Mouse (Mus musculus): ENCODE data around the gene Olfr786. TPM values are rescaled to one million over a fixed set of nuclear protein-coding genes. Genes with fewer than 3 reads are reported as not detected.

The Olfr786 gene
- not detected in 2 replicates for polyA plus RNA-seq (2012; rRNA removed)

DNA sequence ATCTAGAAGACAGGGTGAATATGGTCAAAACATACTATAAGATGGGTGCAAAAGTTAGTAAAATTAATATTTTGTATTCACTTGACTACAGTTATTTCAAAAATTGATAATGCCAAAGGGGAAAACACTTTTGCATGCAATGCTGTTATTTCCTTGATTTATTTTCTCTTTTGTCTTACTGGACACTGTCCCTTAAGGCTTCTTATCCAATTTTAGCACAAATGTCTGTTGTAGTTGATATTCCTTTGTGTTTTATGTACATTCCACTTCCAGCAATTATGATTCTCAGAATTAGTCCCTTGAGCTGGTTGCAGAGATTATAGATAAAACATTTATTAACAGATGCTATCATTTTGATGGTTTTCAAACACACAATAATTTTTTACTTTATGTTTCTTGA lies at the start of gene Olfr786:
Gene Olfr786 (plus strand): TSS at position 301 of the 400 bp plus-strand sequence.
- Histone ChIP-seq H3K4me1 (ENCODE audit: control insufficient read depth, insufficient read depth, low read length) (no peaks in the 10 kb centered on the region), H3K27me3 (replicated peaks; ENCODE audit: control insufficient read depth, insufficient read depth, low read length) (no peaks in the 10 kb centered on the region), H3K36me3 (ENCODE audit: control insufficient read depth, insufficient read depth, low read length) (no peaks in the 10 kb centered on the region), H3K4me3 (ENCODE audit: insufficient read depth, low read depth, low read length) (no peak within 1 kb of the TSS), H3K27ac (ENCODE audit: insufficient read depth, low read depth, low read length) (no peak within 1 kb of the TSS)
- DNase-seq = no peak
- TF ChIP-seq CTCF (conservative IDR thresholded peaks at IDR 0.05; ENCODE audit: insufficient read depth, insufficient read length, low read depth, low read length) (no peak), POLR2A (IDR thresholded peaks at IDR 0.05; ENCODE audit: low read depth, low read length) (no peak)

- no peak within 1 kb of the TSS for H3K27ac ChIP-seq (ENCODE audit: insufficient read depth, low read depth, low read length)
- no peak for DNase-seq
- no peaks in the 10 kb centered on the region for H3K4me1 ChIP-seq (ENCODE audit: control insufficient read depth, insufficient read depth, low read length)
- TF ChIP-seq POLR2A (IDR thresholded peaks at IDR 0.05; ENCODE audit: low read depth, low read length) = no peak
- TF ChIP-seq CTCF (conservative IDR thresholded peaks at IDR 0.05; ENCODE audit: insufficient read depth, insufficient read length, low read depth, low read length) = no peak
- no peak within 1 kb of the TSS for H3K4me3 ChIP-seq (ENCODE audit: insufficient read depth, low read depth, low read length)
- H3K36me3 ChIP-seq (ENCODE audit: control insufficient read depth, insufficient read depth, low read length) = no peaks in the 10 kb centered on the region
- H3K27me3 ChIP-seq (replicated peaks; ENCODE audit: control insufficient read depth, insufficient read depth, low read length) = no peaks in the 10 kb centered on the region
Observed at GRCm38 (mm10) chr10:129383783-129384182, 43.3 kb upstream of the Olfr786 start, which contains the start of gene Olfr784. Gene Olfr784 (plus strand): TSS chr10:129384083.

DNA sequence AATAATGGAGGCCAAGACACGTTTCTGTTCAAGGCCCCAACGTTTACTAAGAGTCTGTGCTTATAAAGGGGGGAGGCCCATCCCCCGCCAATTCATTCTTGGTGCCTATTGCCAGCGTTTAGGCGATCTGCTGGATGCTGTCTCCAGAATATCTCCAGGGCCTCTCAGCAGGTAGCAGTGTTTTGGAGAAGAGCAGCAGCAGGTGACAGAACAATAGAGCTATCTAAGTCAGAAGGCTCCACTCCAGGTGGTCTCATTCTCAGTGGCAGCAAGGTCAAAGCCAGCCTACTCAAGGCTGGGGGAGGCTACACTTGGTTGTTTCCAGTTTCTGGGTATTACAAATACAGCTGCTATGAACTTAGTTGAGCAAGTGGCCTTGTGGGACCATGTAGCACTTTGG lies 26.2 kb upstream of the Olfr786 start:
- no peak for DNase-seq
- H3K36me3 ChIP-seq (ENCODE audit: control insufficient read depth, insufficient read depth, low read length) = no peaks in the 10 kb centered on the region
- H3K4me1 ChIP-seq (ENCODE audit: control insufficient read depth, insufficient read depth, low read length) = no peaks in the 10 kb centered on the region
- WGBS = 51% methylated on average over 5 of the region's 5 CpGs
- H3K27me3 ChIP-seq (replicated peaks; ENCODE audit: control insufficient read depth, insufficient read depth, low read length) = no peaks in the 10 kb centered on the region
- TF ChIP-seq POLR2A (IDR thresholded peaks at IDR 0.05; ENCODE audit: low read depth, low read length) = no peak
- no peak for TF ChIP-seq CTCF (conservative IDR thresholded peaks at IDR 0.05; ENCODE audit: insufficient read depth, insufficient read length, low read depth, low read length)
- H3K4me3 ChIP-seq (ENCODE audit: insufficient read depth, low read depth, low read length) = no peak overlapping the region
- no peak overlapping the region for H3K27ac ChIP-seq (ENCODE audit: insufficient read depth, low read depth, low read length)

GRCm38 (mm10) chr10:129405126-129405525 lies 22.0 kb upstream of the Olfr786 start, which contains the start of gene Olfr785:
Gene Olfr785 (plus strand): TSS chr10:129405426.
- Histone ChIP-seq H3K4me1 (ENCODE audit: control insufficient read depth, insufficient read depth, low read length) (no peaks in the 10 kb centered on the region), H3K36me3 (ENCODE audit: control insufficient read depth, insufficient read depth, low read length) (no peaks in the 10 kb centered on the region), H3K4me3 (ENCODE audit: insufficient read depth, low read depth, low read length) (no peak within 1 kb of the TSS), H3K27me3 (replicated peaks; ENCODE audit: control insufficient read depth, insufficient read depth, low read length) (no peaks in the 10 kb centered on the region), H3K27ac (ENCODE audit: insufficient read depth, low read depth, low read length) (no peak within 1 kb of the TSS)
- WGBS = 62% methylated on average over 2 of the region's 2 CpGs
- no peak for DNase-seq
- TF ChIP-seq POLR2A (IDR thresholded peaks at IDR 0.05; ENCODE audit: low read depth, low read length) = no peak
- TF ChIP-seq CTCF (conservative IDR thresholded peaks at IDR 0.05; ENCODE audit: insufficient read depth, insufficient read length, low read depth, low read length) = no peak

DNA sequence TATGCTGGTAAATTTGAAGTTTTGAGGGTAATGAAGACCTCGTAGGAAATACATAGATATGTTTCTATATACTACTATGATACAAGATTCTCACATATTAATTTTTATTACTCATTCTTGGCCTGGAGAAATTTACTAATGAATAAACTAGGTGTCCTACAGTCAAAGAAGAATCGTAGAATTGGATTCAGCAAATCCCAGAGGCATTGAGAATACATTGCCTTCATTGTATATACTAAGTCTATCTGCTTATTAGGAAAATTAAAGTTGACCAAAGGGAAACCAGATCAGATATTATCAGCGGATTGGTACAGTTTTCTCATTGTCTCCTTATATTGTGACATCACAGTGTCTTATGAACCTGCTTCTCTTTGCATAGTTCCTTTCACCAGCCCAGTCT lies 34.5 kb downstream of the Olfr786 start, which contains the start of gene Olfr787:
Gene Olfr787 (plus strand): TSS at position 301 of the 400 bp plus-strand sequence.
- H3K4me3 ChIP-seq (ENCODE audit: insufficient read depth, low read depth, low read length) = no peak within 1 kb of the TSS
- 84% methylated on average over 3 of the region's 3 CpGs for WGBS
- no peaks in the 10 kb centered on the region for H3K36me3 ChIP-seq (ENCODE audit: control insufficient read depth, insufficient read depth, low read length)
- TF ChIP-seq CTCF (conservative IDR thresholded peaks at IDR 0.05; ENCODE audit: insufficient read depth, insufficient read length, low read depth, low read length) (no peak), POLR2A (IDR thresholded peaks at IDR 0.05; ENCODE audit: low read depth, low read length) (no peak)
- no peak for DNase-seq
- H3K27ac ChIP-seq (ENCODE audit: insufficient read depth, low read depth, low read length) = no peak within 1 kb of the TSS
- H3K27me3 ChIP-seq (replicated peaks; ENCODE audit: control insufficient read depth, insufficient read depth, low read length) = no peaks in the 10 kb centered on the region
- H3K4me1 ChIP-seq (ENCODE audit: control insufficient read depth, insufficient read depth, low read length) = no peaks in the 10 kb centered on the region

DNA sequence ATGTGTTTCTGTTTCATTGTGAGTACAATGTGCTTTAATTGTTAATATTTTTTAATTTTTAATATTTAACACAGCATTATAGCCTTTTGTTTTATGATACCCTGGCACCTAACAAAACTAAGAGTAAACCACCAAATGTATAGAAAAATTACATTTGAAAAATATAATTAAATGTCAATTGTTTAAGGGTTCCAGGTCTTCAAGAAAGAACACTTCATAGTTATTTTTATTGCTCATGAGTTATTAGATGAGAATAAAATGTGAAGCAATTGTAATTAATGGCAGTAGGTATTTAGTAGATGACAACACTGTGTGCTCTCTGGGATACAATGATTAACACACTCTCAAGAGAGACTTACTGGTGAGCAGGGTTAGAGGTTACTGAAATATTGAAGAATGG lies 43.6 kb downstream of the Olfr786 start, which contains the start of gene Olfr788:
Gene Olfr788 (plus strand): TSS at position 301 of the 400 bp plus-strand sequence.
- H3K36me3 ChIP-seq (ENCODE audit: control insufficient read depth, insufficient read depth, low read length) = no peaks in the 10 kb centered on the region
- DNase-seq = no peak
- no peak within 1 kb of the TSS for H3K4me3 ChIP-seq (ENCODE audit: insufficient read depth, low read depth, low read length)
- TF ChIP-seq POLR2A (IDR thresholded peaks at IDR 0.05; ENCODE audit: low read depth, low read length) (no peak), CTCF (conservative IDR thresholded peaks at IDR 0.05; ENCODE audit: insufficient read depth, insufficient read length, low read depth, low read length) (no peak)
- H3K4me1 ChIP-seq (ENCODE audit: control insufficient read depth, insufficient read depth, low read length) = no peaks in the 10 kb centered on the region
- H3K27me3 ChIP-seq (replicated peaks; ENCODE audit: control insufficient read depth, insufficient read depth, low read length) = no peaks in the 10 kb centered on the region
- no peak within 1 kb of the TSS for H3K27ac ChIP-seq (ENCODE audit: insufficient read depth, low read depth, low read length)

GRCm38 (mm10) chr10:129473256-129473655 lies 46.1 kb downstream of the Olfr786 start:
- TF ChIP-seq POLR2A (IDR thresholded peaks at IDR 0.05; ENCODE audit: low read depth, low read length) = no peak
- no peak for TF ChIP-seq CTCF (conservative IDR thresholded peaks at IDR 0.05; ENCODE audit: insufficient read depth, insufficient read length, low read depth, low read length)
- H3K36me3 ChIP-seq (ENCODE audit: control insufficient read depth, insufficient read depth, low read length) = no peaks in the 10 kb centered on the region
- H3K4me1 ChIP-seq (ENCODE audit: control insufficient read depth, insufficient read depth, low read length) = no peaks in the 10 kb centered on the region
- WGBS = 74% methylated on average over 2 of the region's 2 CpGs
- no peak overlapping the region for H3K27ac ChIP-seq (ENCODE audit: insufficient read depth, low read depth, low read length)
- no peak overlapping the region for H3K4me3 ChIP-seq (ENCODE audit: insufficient read depth, low read depth, low read length)
- no peaks in the 10 kb centered on the region for H3K27me3 ChIP-seq (replicated peaks; ENCODE audit: control insufficient read depth, insufficient read depth, low read length)
- DNase-seq = no peak

Data from kidney, adult 2 months (tissue).